Mouse (Mus musculus) liver, embryonic 14.5 days (tissue): ENCODE results near the gene Dact2. TPM values are rescaled to one million over a fixed set of nuclear protein-coding genes. Genes with fewer than 3 reads are reported as not detected.

ENCODE experiments used
- ATAC-seq: fragments of 200-750 bp; cut with Nextera tagmentation; 2 replicates; pipeline ENCODE4 v1.8.0; 2017; ENCODE audit warnings: moderate number of reproducible peaks, mild to moderate bottlenecking, moderate library complexity; ENCODE audit not compliant: insufficient read depth
- DNase-seq, 3 experiments: peaks; one replicate each; pipeline ENCODE4 v3.0.0-alpha.2; 2012 to 2013; ENCODE audit warnings: low read depth in 3 of 3, low spot score in 3 of 3
- H3K27ac ChIP-seq: fragments of 300-500 bp; sonication (generic); 2 replicates; pipeline ENCODE4 v1.5.1; 2014; ENCODE audit warnings: moderate library complexity, mild to moderate bottlenecking, control low read depth, inconsistent platforms
- H3K27me3 ChIP-seq: fragments of 300-500 bp; sonication (generic); 2 replicates; pipeline ENCODE4 v1.6.1; 2014; ENCODE audit warnings: mild to moderate bottlenecking, low read length, moderate library complexity; ENCODE audit not compliant: control insufficient read depth, insufficient read depth
- H3K36me3 ChIP-seq: fragments of 300-500 bp; sonication (generic); replicated peaks from 2 replicates; pipeline ENCODE4 v1.6.1; 2014; ENCODE audit warnings: low read depth; ENCODE audit not compliant: control insufficient read depth, insufficient read depth
- H3K4me1 ChIP-seq, 2 experiments: fragments of 200-500 bp in 1 of 2; fragments of 300-500 bp in 1 of 2; sonication (generic) in 1 of 2; replicated peaks; 2 replicates each; pipeline ENCODE4 v1.6.1; 2012 to 2014; ENCODE audit warnings: antibody characterized with exemption in 1 of 2, inconsistent platforms in 1 of 2, low read length in 1 of 2; ENCODE audit not compliant: control insufficient read depth in 2 of 2, insufficient read depth in 2 of 2
- H3K4me2 ChIP-seq: fragments of 300-500 bp; sonication (generic); 2 replicates; pipeline ENCODE4 v1.6.1; 2014; ENCODE audit warnings: low read depth, mild to moderate bottlenecking, control low read depth, moderate library complexity
- H3K4me3 ChIP-seq, 2 experiments: fragments of 200-500 bp in 1 of 2; fragments of 300-500 bp in 1 of 2; sonication (generic) in 1 of 2; 2 replicates each; pipeline ENCODE4 v1.5.1; 2012 to 2014; ENCODE audit warnings: low read depth in 2 of 2, low read length in 2 of 2, mild to moderate bottlenecking in 2 of 2, control low read depth in 1 of 2, inconsistent platforms in 1 of 2, moderate library complexity in 1 of 2; ENCODE audit not compliant: insufficient read depth in 1 of 2
- H3K9ac ChIP-seq: fragments of 300-500 bp; sonication (generic); replicated peaks from 2 replicates; pipeline ENCODE4 v1.6.1; 2014; ENCODE audit warnings: mild to moderate bottlenecking, control low read depth, moderate library complexity
- H3K9me3 ChIP-seq: fragments of 300-500 bp; sonication (generic); 2 replicates; pipeline ENCODE4 v1.6.1; 2016; ENCODE audit warnings: low read length, mixed read lengths; ENCODE audit not compliant: control insufficient read depth
- CTCF ChIP-seq: IDR thresholded peaks from 2 replicates; pipeline ENCODE4 v1.5.1; 2016; ENCODE audit warnings: antibody characterized with exemption, low read depth, control low read depth
- EP300 ChIP-seq: IDR thresholded peaks from 2 replicates; pipeline ENCODE4 v1.6.1; 2016; ENCODE audit warnings: antibody characterized with exemption, low read depth
- WGBS: fragments of 180-500 bp; shearing (Covaris S2); extraction: QIAGEN DNeasy Blood & Tissue Kit; methylation state at CpG from one replicate; pipeline ENCODE4 v1.1.7; 2014; ENCODE audit not compliant: insufficient replicate concordance; 5-methylcytosine and 5-hydroxymethylcytosine counted together
- polyA plus RNA-seq, 2 experiments: library from polyadenylated mRNA; depleted of rRNA in 1 of 2; stranded (reverse) in 1 of 2; unstranded in 1 of 2; fragments of >200 nt; fragmentation: Nextera tagmentation in 1 of 2; extraction: Ambion mirVana in 1 of 2; gene quantifications; 2 replicates each; pipeline versions ENCODE4 v1.2.1 to v1.2.3; 2012 to 2014

The Dact2 gene
- polyA plus RNA-seq, 2 experiments = 0.84 to 0.90 TPM

DNA sequence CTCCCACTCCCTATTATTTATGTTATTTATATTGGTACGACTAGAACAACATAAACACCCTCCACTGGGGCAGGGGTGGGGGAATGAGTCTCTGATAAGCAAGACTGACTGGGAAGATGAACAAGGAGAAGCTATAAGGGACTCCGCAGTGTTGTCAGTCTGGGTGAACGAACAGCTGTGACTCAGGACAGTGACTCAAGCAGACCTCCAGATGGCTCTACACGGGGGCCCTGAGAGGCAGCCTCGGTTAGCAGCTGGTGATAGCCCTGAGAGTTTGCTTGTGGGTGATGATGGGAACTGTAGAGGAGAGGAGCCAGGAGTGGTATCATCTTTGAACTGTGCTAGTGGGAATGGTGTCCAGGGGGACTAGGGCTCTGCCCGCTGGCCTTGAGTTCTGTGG, 23.5 kb upstream of the Dact2 start:
- Histone ChIP-seq H3K27me3 (no peaks in the 10 kb centered on the region), H3K27ac (no peak overlapping the region), H3K4me3 (no peak overlapping the region), H3K36me3 (no peaks in the 10 kb centered on the region), H3K9ac (no peak overlapping the region), H3K4me1 (no peaks in the 10 kb centered on the region), H3K9me3 (no peaks in the 10 kb centered on the region), H3K4me2 (no peak overlapping the region)
- no peak for TF ChIP-seq EP300
- TF ChIP-seq CTCF = no peak
- no peak for DNase-seq
- 26% methylated on average over 6 of the region's 6 CpGs for WGBS
- no peak for ATAC-seq

DNA sequence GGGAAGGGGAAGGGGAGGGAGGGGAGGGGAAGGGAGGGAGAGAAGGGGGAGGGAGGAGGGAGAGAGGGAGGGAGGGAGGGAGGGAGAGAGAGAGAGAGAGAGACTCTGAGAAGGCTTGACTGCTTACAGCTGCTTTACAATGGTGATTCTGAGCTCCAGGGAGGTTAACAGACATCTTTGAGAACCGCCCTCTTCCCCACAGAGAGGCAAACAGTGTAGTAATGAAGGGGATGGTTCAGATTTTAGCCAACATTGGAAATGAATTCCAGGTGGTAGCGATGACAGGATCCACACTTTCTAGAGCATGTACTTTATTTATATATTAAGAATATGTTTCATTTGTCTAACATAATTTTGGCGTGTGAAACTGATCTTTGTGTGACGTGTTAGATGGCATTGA, 22.7 kb upstream of the Dact2 start:
- no peak overlapping the region for H3K4me3 ChIP-seq
- ATAC-seq = no peak
- H3K27me3 ChIP-seq = no peaks in the 10 kb centered on the region
- H3K27ac ChIP-seq = no peak overlapping the region
- WGBS = 20% methylated on average over 4 of the region's 4 CpGs
- no peaks in the 10 kb centered on the region for H3K4me1 ChIP-seq
- DNase-seq = no peak
- no peak overlapping the region for H3K4me2 ChIP-seq
- no peak for TF ChIP-seq EP300
- TF ChIP-seq CTCF = no peak
- H3K9me3 ChIP-seq = no peaks in the 10 kb centered on the region
- no peaks in the 10 kb centered on the region for H3K36me3 ChIP-seq
- H3K9ac ChIP-seq = no peak overlapping the region

DNA sequence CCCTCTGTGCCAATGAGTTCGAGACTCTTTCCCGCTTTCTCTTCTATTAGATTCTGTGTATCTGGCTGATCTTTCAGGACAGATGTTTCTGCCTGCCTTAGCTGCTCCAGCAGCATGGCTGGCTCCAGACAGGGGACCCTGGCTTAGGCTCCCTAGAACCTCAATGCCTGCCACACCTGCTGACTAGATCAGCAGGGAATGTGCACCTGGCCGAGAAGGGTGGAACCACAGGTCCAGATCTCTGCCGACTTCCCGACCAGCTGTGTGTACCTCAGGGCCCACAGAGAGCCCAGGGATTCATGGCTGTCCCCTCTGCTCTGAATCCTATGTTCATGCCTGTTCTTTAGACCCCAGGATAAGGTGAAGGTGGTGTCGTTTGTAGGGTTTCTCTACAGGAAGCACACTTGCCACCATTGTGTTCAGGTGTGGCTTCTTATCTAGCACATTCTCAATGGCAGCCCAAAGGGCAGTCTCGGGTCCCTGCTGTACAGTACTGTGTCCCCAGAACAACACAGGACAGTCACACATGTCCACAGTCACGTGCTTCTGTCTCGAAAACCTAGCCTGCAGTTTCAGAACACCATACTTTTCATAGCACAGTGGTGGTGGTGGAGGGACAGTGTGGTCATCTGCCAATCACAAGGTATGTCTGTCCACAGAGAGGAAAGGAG, 22.0 kb upstream of the Dact2 start:
- no peaks in the 10 kb centered on the region for H3K9me3 ChIP-seq
- H3K9ac ChIP-seq = no peak overlapping the region
- H3K36me3 ChIP-seq = no peaks in the 10 kb centered on the region
- H3K4me3 ChIP-seq = no peak overlapping the region
- ATAC-seq (no peak), DNase-seq (no peak)
- no peaks in the 10 kb centered on the region for H3K27me3 ChIP-seq
- H3K4me1 ChIP-seq = no peaks in the 10 kb centered on the region
- 41% methylated on average over 9 of the region's 9 CpGs for WGBS
- H3K4me2 ChIP-seq = no peak overlapping the region
- no peak overlapping the region for H3K27ac ChIP-seq
- TF ChIP-seq CTCF = no peak
- TF ChIP-seq EP300 = no peak

DNA sequence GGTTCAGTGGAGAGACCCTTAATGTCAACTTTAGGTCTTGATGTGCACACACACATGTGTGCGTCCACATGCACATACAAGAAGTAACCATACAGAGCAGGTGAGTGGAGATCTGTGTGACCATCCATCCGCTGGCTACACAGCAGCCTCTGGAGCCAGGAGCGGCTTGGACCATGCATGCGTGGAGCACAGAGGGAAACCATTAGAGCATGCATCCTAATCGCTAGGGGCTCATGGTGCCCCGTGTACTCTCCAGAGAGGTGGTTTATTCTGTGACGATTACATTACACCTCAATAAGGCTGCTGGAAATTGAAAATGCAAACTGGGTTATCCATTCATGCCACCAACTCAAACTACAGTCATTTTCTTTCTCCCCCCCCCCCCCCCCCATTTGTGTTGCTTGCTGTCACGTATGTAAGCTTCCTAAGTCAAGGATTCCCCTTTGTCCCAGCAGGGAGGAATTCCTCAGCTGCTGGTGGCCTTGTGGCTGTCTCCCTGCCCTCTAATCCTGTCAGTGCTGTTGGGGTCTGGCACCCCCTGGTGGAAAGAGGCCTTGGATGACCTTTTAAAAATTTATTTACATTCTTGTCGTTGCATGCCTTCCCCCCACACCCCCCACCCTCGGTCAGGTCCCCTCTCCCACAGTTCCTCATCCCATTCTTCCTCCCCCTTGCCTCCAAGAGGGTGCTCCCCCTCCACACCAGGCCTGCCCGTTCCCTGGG, 17.9 kb upstream of the Dact2 start:
- H3K36me3 ChIP-seq = no peaks in the 10 kb centered on the region
- no peaks in the 10 kb centered on the region for H3K9me3 ChIP-seq
- no peaks in the 10 kb centered on the region for H3K4me1 ChIP-seq
- H3K27ac ChIP-seq = no peak overlapping the region
- TF ChIP-seq EP300 (no peak), CTCF (peak; percentile 35)
- H3K4me2 ChIP-seq = no peak overlapping the region
- no peak overlapping the region for H3K4me3 ChIP-seq
- no peak for DNase-seq
- no peak for ATAC-seq
- 24% methylated on average over 11 of the region's 11 CpGs for WGBS
- no peak overlapping the region for H3K9ac ChIP-seq
- no peaks in the 10 kb centered on the region for H3K27me3 ChIP-seq

DNA sequence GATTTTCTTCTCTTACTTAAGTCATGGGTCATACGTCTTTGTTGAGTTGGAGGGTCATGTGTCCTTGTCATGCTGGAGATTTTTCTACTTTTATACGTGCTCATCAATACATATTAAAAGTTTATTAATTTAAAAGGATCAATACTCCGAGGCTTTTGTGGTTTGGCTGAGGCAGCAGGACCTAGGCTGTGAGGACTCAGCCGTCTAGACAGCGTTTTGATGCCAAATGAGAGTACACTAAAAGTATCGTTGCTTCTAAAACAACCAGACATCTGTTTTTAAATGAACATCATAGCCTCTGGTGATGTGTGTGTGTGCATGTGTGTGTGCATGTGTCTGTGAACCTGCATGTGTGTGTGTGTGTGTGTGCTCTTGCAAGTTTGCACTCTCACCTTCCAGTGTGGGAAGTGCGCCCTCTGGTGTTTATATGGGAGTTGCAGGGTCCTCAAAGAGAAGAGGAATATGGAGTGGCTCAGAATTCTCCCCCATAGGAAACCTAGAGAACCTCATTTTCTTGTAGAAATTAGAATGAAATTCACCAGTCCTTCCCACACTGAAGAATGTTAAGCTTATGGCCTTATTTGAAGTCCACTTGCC, 16.6 kb upstream of the Dact2 start:
- Histone ChIP-seq H3K9me3 (no peaks in the 10 kb centered on the region), H3K36me3 (no peaks in the 10 kb centered on the region), H3K4me2 (no peak overlapping the region), H3K27me3 (no peaks in the 10 kb centered on the region), H3K27ac (no peak overlapping the region), H3K9ac (no peak overlapping the region), H3K4me3 (no peak overlapping the region), H3K4me1 (no peaks in the 10 kb centered on the region)
- 51% methylated on average over 7 of the region's 7 CpGs for WGBS
- ATAC-seq (no peak), DNase-seq (peak in 1 of 3 experiments; percentile 20)
- TF ChIP-seq CTCF (peak; percentile 85), EP300 (no peak)
